Mouse (Mus musculus): ENCODE measurements around the gene Pitpnc1.

The Pitpnc1 gene

GRCm38 (mm10) chr11:107407698-107408097 is 62.8 kb downstream of the Pitpnc1 start:
- POLR2A ChIA-PET = interaction anchor here in 2 of 4 experiments (0.7 to 3.2 kb wide), 8 partner anchors 10 to 271 kb away, joined by 4 to 11 read pairs (median 6); no protein-coding TSS in a partner anchor

GRCm38 (mm10) chr11:107405606-107406333 is 64.7 kb downstream of the Pitpnc1 start:
- POLR2A ChIA-PET = interaction anchor here in 3 of 4 experiments (0.5 to 3.8 kb wide), 18 partner anchors 8 to 451 kb away, joined by 3 to 30 read pairs (median 4); no protein-coding TSS in a partner anchor
- CTCF ChIA-PET = interaction anchor here in 3 of 4 experiments (0.5 to 1.4 kb wide), 6 partner anchors 14 to 130 kb away, joined by 3 to 5 read pairs (median 3); no protein-coding TSS in a partner anchor

More at GRCm38 (mm10) chr11:107407698-107408097, 62.8 kb downstream of the Pitpnc1 start:
- CTCF ChIA-PET = interaction anchor here in 2 of 4 experiments (0.5 to 2.0 kb wide), 3 partner anchors 20 to 62 kb away, joined by 3 to 5 read pairs (median 3); no protein-coding TSS in a partner anchor

- CTCF ChIA-PET = interaction anchor here in 1 of 4 experiments (1.4 kb wide), 1 partner anchor 58 kb away, joined by 3 read pairs; no protein-coding TSS in a partner anchor
- POLR2A ChIA-PET = interaction anchor here in 2 of 4 experiments (1.0 to 3.8 kb wide), 5 partner anchors 12 to 46 kb away, joined by 3 to 30 read pairs (median 3); no protein-coding TSS in a partner anchor
These were observed 67.2 kb downstream of the Pitpnc1 start for GRCm38 (mm10) chr11:107403309-107403708.

- POLR2A ChIA-PET = interaction anchor here in 1 of 4 experiments (0.5 kb wide), 1 partner anchor 217 kb away, joined by 3 read pairs; no protein-coding TSS in a partner anchor
- CTCF ChIA-PET = no interaction called here
These were observed 68.5 kb downstream of the Pitpnc1 start for GRCm38 (mm10) chr11:107401839-107402590.

- CTCF ChIA-PET = interaction anchor here in 2 of 4 experiments (0.6 to 0.9 kb wide), 2 partner anchors 65 to 83 kb away, joined by 3 read pairs; no protein-coding TSS in a partner anchor
- POLR2A ChIA-PET = interaction anchor here in 1 of 4 experiments (1.2 to 1.5 kb wide), 2 partner anchors 12 to 18 kb away, joined by 3 to 4 read pairs; no protein-coding TSS in a partner anchor
These were observed 69.7 kb downstream of the Pitpnc1 start for GRCm38 (mm10) chr11:107400826-107401225.

- ChIA-PET POLR2A (interaction anchor here in 2 of 4 experiments (0.6 to 1.5 kb wide), 4 partner anchors 13 to 62 kb away, joined by 3 to 4 read pairs (median 3); no protein-coding TSS in a partner anchor), CTCF (interaction anchor here in 1 of 4 experiments (1.5 kb wide), 1 partner anchor 149 kb away, joined by 3 read pairs; no protein-coding TSS in a partner anchor)
These were observed 70.5 kb downstream of the Pitpnc1 start for GRCm38 (mm10) chr11:107400005-107400404.

- POLR2A ChIA-PET = interaction anchor here in 1 of 4 experiments (2.1 kb wide), 1 partner anchor 9 kb away, joined by 6 read pairs; no protein-coding TSS in a partner anchor
These were observed 73.0 kb downstream of the Pitpnc1 start for GRCm38 (mm10) chr11:107397326-107397998.

GRCm38 (mm10) chr11:107394245-107394644 is 76.3 kb downstream of the Pitpnc1 start:
- ChIA-PET CTCF (interaction anchor here in 2 of 4 experiments (0.6 kb wide), 3 partner anchors 9 to 379 kb away, joined by 3 to 4 read pairs (median 4); no protein-coding TSS in a partner anchor), POLR2A (interaction anchor here in 3 of 4 experiments (0.5 to 0.7 kb wide), 4 partner anchors 68 to 359 kb away, joined by 3 to 5 read pairs (median 4); no protein-coding TSS in a partner anchor)

More at GRCm38 (mm10) chr11:107397326-107397998, 73.0 kb downstream of the Pitpnc1 start:
- CTCF ChIA-PET = interaction anchor here in 1 of 4 experiments (0.5 kb wide), 1 partner anchor 68 kb away, joined by 3 read pairs; no protein-coding TSS in a partner anchor

GRCm38 (mm10) chr11:107393828-107394165 is 76.7 kb downstream of the Pitpnc1 start:
- CTCF ChIA-PET = interaction anchor here in 2 of 4 experiments (0.6 kb wide), 2 partner anchors 56 to 379 kb away, joined by 4 read pairs; no protein-coding TSS in a partner anchor
- POLR2A ChIA-PET = interaction anchor here in 2 of 4 experiments (0.6 to 0.7 kb wide), 3 partner anchors 69 to 332 kb away, joined by 3 to 5 read pairs (median 4); no protein-coding TSS in a partner anchor

- POLR2A ChIA-PET = interaction anchor here in 1 of 4 experiments (0.8 to 2.5 kb wide), 3 partner anchors 11 to 78 kb away, joined by 4 to 11 read pairs (median 5); no protein-coding TSS in a partner anchor
- CTCF ChIA-PET = interaction anchor here in 1 of 4 experiments (2.1 kb wide), 1 partner anchor 69 kb away, joined by 5 read pairs; no protein-coding TSS in a partner anchor
These were observed 77.2 kb downstream of the Pitpnc1 start for GRCm38 (mm10) chr11:107393154-107393827.

- CTCF ChIA-PET = interaction anchor here in 3 of 4 experiments (0.6 to 2.4 kb wide), 5 partner anchors 72 to 243 kb away, joined by 4 to 7 read pairs (median 6); no protein-coding TSS in a partner anchor
These were observed 80.0 kb downstream of the Pitpnc1 start for GRCm38 (mm10) chr11:107390540-107390939.

GRCm38 (mm10) chr11:107390001-107390400 is 80.5 kb downstream of the Pitpnc1 start:
- POLR2A ChIA-PET = interaction anchor here in 2 of 4 experiments (1.2 to 1.8 kb wide), 2 partner anchors 10 to 74 kb away, joined by 3 to 5 read pairs; no protein-coding TSS in a partner anchor
- CTCF ChIA-PET = interaction anchor here in 2 of 4 experiments (0.7 to 2.4 kb wide), 3 partner anchors 72 to 94 kb away, joined by 4 to 7 read pairs (median 6); no protein-coding TSS in a partner anchor

More at GRCm38 (mm10) chr11:107390540-107390939, 80.0 kb downstream of the Pitpnc1 start:
- POLR2A ChIA-PET = interaction anchor here in 2 of 4 experiments (1.0 to 1.8 kb wide), 6 partner anchors 11 to 81 kb away, joined by 3 to 8 read pairs (median 4); no protein-coding TSS in a partner anchor

- POLR2A ChIA-PET = interaction anchor here in 3 of 4 experiments (0.6 to 3.3 kb wide), 23 partner anchors 10 to 124 kb away, joined by 3 to 23 read pairs (median 4); partner anchors contain the start of gene Pitpnc1 (in 2 of the 3)
- CTCF ChIA-PET = interaction anchor here (0.6 to 3.1 kb wide), 22 partner anchors 10 to 829 kb away, joined by 3 to 71 read pairs (median 4); partner anchors contain the start of gene Pitpnc1 (in 1 of the 4)
These were observed 84.0 kb downstream of the Pitpnc1 start for GRCm38 (mm10) chr11:107386481-107386880.

- ChIA-PET CTCF (interaction anchor here (0.6 to 3.1 kb wide), 62 partner anchors 9 to 1909 kb away, joined by 3 to 71 read pairs (median 3); partner anchors contain the start of genes Pitpnc1 (in 2 of the 4) and Nol11 (in 1 of the 4)), POLR2A (interaction anchor here (0.6 to 3.3 kb wide), 29 partner anchors 8 to 386 kb away, joined by 3 to 23 read pairs (median 3); partner anchors contain the start of genes Pitpnc1 (in 2 of the 4) and Kpna2 (in 1 of the 4))
These were observed 85.2 kb downstream of the Pitpnc1 start for GRCm38 (mm10) chr11:107385306-107385705.

- ChIA-PET CTCF (interaction anchor here in 1 of 4 experiments (1.2 to 2.2 kb wide), 2 partner anchors 8 to 90 kb away, joined by 4 to 17 read pairs; no protein-coding TSS in a partner anchor), POLR2A (interaction anchor here in 1 of 4 experiments (1.6 kb wide), 1 partner anchor 78 kb away, joined by 9 read pairs; no protein-coding TSS in a partner anchor)
These were observed 86.5 kb downstream of the Pitpnc1 start for GRCm38 (mm10) chr11:107383985-107384384.

GRCm38 (mm10) chr11:107379965-107380364 is 90.5 kb downstream of the Pitpnc1 start:
- ChIA-PET POLR2A (interaction anchor here in 2 of 4 experiments (0.7 to 1.8 kb wide), 8 partner anchors 9 to 141 kb away, joined by 3 to 6 read pairs (median 4); partner anchors contain the start of gene Pitpnc1 (in 1 of the 2)), CTCF (interaction anchor here in 3 of 4 experiments (0.5 to 2.0 kb wide), 9 partner anchors 9 to 104 kb away, joined by 3 to 8 read pairs (median 4); partner anchors contain the start of gene Pitpnc1 (in 1 of the 3))
